ENCODE assay signal across 10 mouse cellular contexts in the genomic region with DNA sequence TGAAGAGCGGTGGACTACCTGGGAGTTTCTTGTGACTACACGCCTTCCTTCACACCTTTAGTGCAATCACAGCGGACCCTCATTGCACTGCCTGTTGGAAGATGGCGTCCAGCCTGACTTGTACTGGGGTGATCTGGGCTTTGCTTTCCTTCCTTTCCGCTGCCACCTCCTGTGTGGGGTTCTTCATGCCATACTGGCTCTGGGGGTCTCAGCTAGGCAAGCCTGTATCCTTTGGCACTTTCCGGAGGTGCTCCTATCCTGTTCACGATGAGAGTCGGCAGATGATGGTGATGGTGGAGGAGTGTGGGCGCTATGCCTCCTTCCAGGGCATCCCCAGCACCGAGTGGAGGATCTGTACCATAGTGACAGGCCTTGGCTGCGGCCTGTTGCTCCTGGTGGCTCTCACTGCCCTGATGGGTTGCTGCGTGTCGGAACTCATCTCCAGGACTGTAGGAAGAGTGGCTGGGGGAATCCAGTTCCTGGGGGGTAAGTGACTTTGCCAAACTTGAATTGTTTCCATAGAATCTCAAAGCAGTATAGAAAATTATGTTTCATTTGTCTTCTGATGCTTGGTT. TPM values are rescaled to one million over a fixed set of nuclear protein-coding genes. Genes with fewer than 3 reads are reported as not detected.
A peak's percentile ranks its signal among the peaks of the same experiment; 100 is the strongest.
DNase-seq lines count a peak whose midpoint lies in the region; ATAC-seq and TF ChIP-seq lines count a peak whose summit lies in the region.
"Had no signal": no experiment of that assay in that cellular context is flagged by ENCODE, and none has a peak within 500 bp of the region (broad histone marks: within the 10 kb centered on the region; RNA-seq: fewer than 3 reads in every experiment).

No protein-coding gene starts in this region.

- peaks cover 69% of the 10 kb centered on the region for H3K4me1 ChIP-seq in heart, embryonic 13.5 days
- peaks cover 3% of the 10 kb centered on the region; the same call in 1 of the 2 replicates for H3K4me1 ChIP-seq in cortical plate, adult 2 months (ENCODE audit: control insufficient read depth, insufficient read depth, low read length)
- H3K4me1 ChIP-seq in heart, embryonic 16.5 days (ENCODE audit: control insufficient read depth, insufficient read depth, low read length), result peaks cover 27% of the 10 kb centered on the region
- H3K4me1 ChIP-seq in midbrain, embryonic 12.5 days, result peaks cover 17% of the 10 kb centered on the region; the same call in 1 of the 2 replicates
- H3K4me1 ChIP-seq in thymus, adult 2 months (replicated peaks; ENCODE audit: control insufficient read depth, insufficient read depth, low read length), result peaks cover 7% of the 10 kb centered on the region; the same call in 1 of the 2 replicates

- no peak for ATAC-seq in heart, embryonic 13.5 days (ENCODE audit: extremely low read depth, insufficient number of reproducible peaks, low FRiP score, low TSS enrichment)
- ATAC-seq in heart, embryonic 16.5 days (replicated peaks; ENCODE audit: extremely low read depth, insufficient read depth, low FRiP score), result no peak
- no peak for ATAC-seq in midbrain, embryonic 12.5 days (ENCODE audit: low FRiP score, low read depth)

- H3K4me2 ChIP-seq in heart, embryonic 13.5 days, result peak overlapping the region; percentile 92
- peak overlapping the region; percentile 85 for H3K4me2 ChIP-seq in heart, embryonic 16.5 days (ENCODE audit: low read depth, low read length)
- peak overlapping the region; percentile 84 for H3K4me2 ChIP-seq in midbrain, embryonic 12.5 days (replicated peaks)

- 74% methylated on average over 13 of the region's 13 CpGs for WGBS in heart, embryonic 13.5 days
- WGBS in heart, embryonic 16.5 days, result 80% methylated on average over 13 of the region's 13 CpGs
- 89% methylated on average over 13 of the region's 13 CpGs for WGBS in midbrain, embryonic 12.5 days
- WGBS in thymus, adult 2 months, result 93% methylated on average over 13 of the region's 13 CpGs

- peaks cover 16% of the 10 kb centered on the region for H3K36me3 ChIP-seq in heart, embryonic 13.5 days
- peaks cover 3% of the 10 kb centered on the region; the same call in 1 of the 2 replicates for H3K36me3 ChIP-seq in heart, embryonic 16.5 days (ENCODE audit: control insufficient read depth, insufficient read depth)
- no peaks in the 10 kb centered on the region for H3K36me3 ChIP-seq in midbrain, embryonic 12.5 days
- H3K36me3 ChIP-seq in thymus, adult 2 months (ENCODE audit: control insufficient read depth, insufficient read depth, low read length), result no peaks in the 10 kb centered on the region

- H3K9me3 ChIP-seq in heart, embryonic 13.5 days, result no peaks in the 10 kb centered on the region
- no peaks in the 10 kb centered on the region for H3K9me3 ChIP-seq in heart, embryonic 16.5 days (replicated peaks; ENCODE audit: control insufficient read depth, low read length)
- no peaks in the 10 kb centered on the region for H3K9me3 ChIP-seq in midbrain, embryonic 12.5 days

- H3K27ac ChIP-seq in heart, embryonic 13.5 days (replicated peaks), result peak overlapping the region; percentile 96
- H3K27ac ChIP-seq in cortical plate, adult 2 months (ENCODE audit: insufficient read depth, low read length), result no peak overlapping the region
- H3K27ac ChIP-seq in heart, embryonic 16.5 days (ENCODE audit: low read length), result peak overlapping the region; percentile 67
- H3K27ac ChIP-seq in midbrain, embryonic 12.5 days (replicated peaks), result no peak overlapping the region
- H3K27ac ChIP-seq in thymus, adult 2 months (ENCODE audit: control insufficient read depth, insufficient read depth, low read length), result no peak overlapping the region

- peak overlapping the region; percentile 86 for H3K4me3 ChIP-seq in heart, embryonic 13.5 days
- H3K4me3 ChIP-seq in cortical plate, adult 2 months (ENCODE audit: insufficient read depth, low read length), result peak overlapping the region; percentile 21; the same call in 1 of the 2 replicates
- peak overlapping the region; percentile 75 for H3K4me3 ChIP-seq in heart, embryonic 16.5 days (ENCODE audit: low read length)
- peak overlapping the region; percentile 9; the same call in 1 of the 2 replicates for H3K4me3 ChIP-seq in midbrain, embryonic 12.5 days
- H3K4me3 ChIP-seq in thymus, adult 2 months (ENCODE audit: control insufficient read depth, insufficient read depth, low read length), result no peak overlapping the region
- H3K4me3 ChIP-seq: erythroblast, embryonic 14.5 days had no signal

- H3K9ac ChIP-seq in heart, embryonic 13.5 days, result peak overlapping the region; percentile 95
- peak overlapping the region; percentile 87 for H3K9ac ChIP-seq in heart, embryonic 16.5 days (ENCODE audit: low read length)
- peak overlapping the region; percentile 24; the same call in 1 of the 2 replicates for H3K9ac ChIP-seq in midbrain, embryonic 12.5 days (replicated peaks)

- H3K27me3 ChIP-seq in heart, embryonic 13.5 days (replicated peaks), result no peaks in the 10 kb centered on the region
- no peaks in the 10 kb centered on the region for H3K27me3 ChIP-seq in heart, embryonic 16.5 days (ENCODE audit: control insufficient read depth, insufficient read depth, low read length)
- peaks cover 24% of the 10 kb centered on the region for H3K27me3 ChIP-seq in midbrain, embryonic 12.5 days
- H3K27me3 ChIP-seq in thymus, adult 2 months (ENCODE audit: control insufficient read depth, insufficient read depth, low read length), result peaks cover 17% of the 10 kb centered on the region

- no peak for TF ChIP-seq CTCF in cortical plate, adult 2 months (IDR thresholded peaks at IDR 0.05; ENCODE audit: extremely low read depth, insufficient read depth, low read length)
- TF ChIP-seq CTCF in thymus, adult 2 months (IDR thresholded peaks at IDR 0.05; ENCODE audit: borderline replicate concordance, control insufficient read depth, extremely low read depth, insufficient read depth, low read length, poor library complexity), result no peak

- DNase-seq in heart, adult 8-10 months (ENCODE audit: low spot score), result no peak
- no peak for DNase-seq in thymus, postnatal 0 days (ENCODE audit: low spot score)
- DNase-seq in thymus, adult 2 months, result no peak
- no peak for DNase-seq in thymus, postnatal 14 days
- DNase-seq: adrenal gland, postnatal 25 days had no signal

- TF ChIP-seq POLR2A in cortical plate, adult 2 months (IDR thresholded peaks at IDR 0.05; ENCODE audit: extremely low read depth, insufficient read depth, low read length), result no peak
- no peak for TF ChIP-seq POLR2A in thymus, adult 2 months (IDR thresholded peaks at IDR 0.05; ENCODE audit: control insufficient read depth, extremely low read depth, insufficient read depth, low read length, poor library complexity)

RNA-seq across cellular contexts. Expression of a gene that starts 2.0 kb away (rescaled TPM):
- polyA plus RNA-seq in heart, embryonic 13.5 days (2015; fragmentation: Nextera tagmentation; extraction: Ambion mirVana), result 82.7 and 92.5 TPM in 2 replicates
- 10 to 100 TPM; 34.6 to 45.4 (median 37.2) TPM for total RNA-seq in heart, adult 8-10 months (2022)
- 33.6 and 35.1 TPM in 2 replicates for polyA plus RNA-seq in cortical plate, adult 2 months (2012; rRNA removed)
- 100 and 104 TPM in 2 replicates for polyA plus RNA-seq in heart, embryonic 16.5 days (2015; fragmentation: Nextera tagmentation; extraction: Ambion mirVana)
- polyA plus RNA-seq in midbrain, embryonic 12.5 days (2016; fragmentation: Nextera tagmentation; extraction: Ambion mirVana), result 41.9 and 49.4 TPM in 2 replicates
- polyA plus RNA-seq in thymus, postnatal 0 days (2015; fragmentation: Nextera tagmentation; extraction: Ambion mirVana), result 8.1 and 8.8 TPM in 2 replicates
- 10.5 and 18.7 TPM in 2 replicates for polyA plus RNA-seq in thymus, adult 2 months (2012; rRNA removed)
- polyA plus RNA-seq: erythroblast, embryonic 14.5 days had no signal

RNA-seq across cellular contexts. Expression of a gene that starts 26.3 kb away (rescaled TPM):
- polyA plus RNA-seq in heart, embryonic 13.5 days (2015; fragmentation: Nextera tagmentation; extraction: Ambion mirVana), result 48.0 and 50.2 TPM in 2 replicates
- 10 to 100 TPM; 49.4 to 59.3 (median 54.4) TPM for total RNA-seq in heart, adult 8-10 months (2022)
- 38.8 and 41.0 TPM in 2 replicates for polyA plus RNA-seq in cortical plate, adult 2 months (2012; rRNA removed)
- 57.4 and 59.0 TPM in 2 replicates for polyA plus RNA-seq in heart, embryonic 16.5 days (2015; fragmentation: Nextera tagmentation; extraction: Ambion mirVana)
- 58.6 and 58.7 TPM in 2 replicates for polyA plus RNA-seq in midbrain, embryonic 12.5 days (2016; fragmentation: Nextera tagmentation; extraction: Ambion mirVana)
- 37.4 and 41.4 TPM in 2 replicates for polyA plus RNA-seq in thymus, postnatal 0 days (2015; fragmentation: Nextera tagmentation; extraction: Ambion mirVana)
- 22.3 and 26.8 TPM in 2 replicates for polyA plus RNA-seq in thymus, adult 2 months (2012; rRNA removed)

Comparison
In these comparisons a context has a peak if more than half of its experiments do, and no peak if none do; other contexts are left out.
1. H3K27ac ChIP-seq: peak in heart, embryonic 13.5 days (single experiment) and heart, embryonic 16.5 days (single experiment); none in cortical plate, adult 2 months (single experiment), midbrain, embryonic 12.5 days (single experiment) and thymus, adult 2 months (single experiment).
2. H3K9ac ChIP-seq: peak in every context shown above with its lines; median percentile 95 in heart, embryonic 13.5 days; 87 in heart, embryonic 16.5 days; 24 in midbrain, embryonic 12.5 days.
3. Peak in every context shown above with its lines, with median percentiles within 50 percentile points of each other: H3K4me2 ChIP-seq.